Mouse (Mus musculus) G1E (cell line): ENCODE data around the gene Ppip5k1.

Source experiments
- CTCF ChIP-seq: IDR thresholded peaks from 2 replicates; pipeline ENCODE4 v1.5.1; 2012; ENCODE audit warnings: low read depth, low read length, inconsistent platforms, mixed read lengths
- GATA1 ChIP-seq: IDR thresholded peaks from 2 replicates; pipeline ENCODE4 v1.6.1; 2012; ENCODE audit warnings: borderline replicate concordance, low read length, inconsistent platforms, mixed read lengths
- POLR2AphosphoS5 ChIP-seq: IDR thresholded peaks from 2 replicates; pipeline ENCODE4 v1.6.1; 2012; ENCODE audit warnings: low read depth, low read length, inconsistent platforms; ENCODE audit not compliant: insufficient replicate concordance
- TAL1 ChIP-seq: conservative IDR thresholded peaks from 2 replicates; pipeline ENCODE4 v1.6.1; 2012; ENCODE audit warnings: low read depth, low read length, inconsistent platforms, mixed read lengths

DNA sequence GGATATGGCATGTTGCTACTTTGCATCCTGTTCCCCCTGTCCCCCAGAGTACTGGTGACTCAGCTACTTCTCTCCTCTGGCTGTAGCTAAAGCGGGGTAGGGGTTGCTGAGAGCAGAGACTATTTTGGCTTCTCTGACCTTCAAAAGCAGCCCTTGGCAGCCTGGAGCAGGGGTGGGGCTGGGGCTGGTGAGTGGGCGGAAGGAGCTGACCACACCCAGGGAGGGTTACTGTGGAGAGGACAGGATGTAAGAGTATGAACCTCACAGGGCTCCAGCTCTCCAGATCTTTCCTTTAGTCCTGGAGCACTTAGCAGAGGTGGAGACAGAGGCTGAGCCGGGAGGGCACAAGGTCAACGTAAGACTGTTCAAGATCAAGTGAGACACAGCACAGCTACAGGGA is 61.0 kb downstream of the Ppip5k1 start:
- TF ChIP-seq GATA1 (no peak), CTCF (no peak), TAL1 (no peak), POLR2AphosphoS5 (no peak)
